8 mouse cellular contexts compared by ENCODE assay signal in genomic region chr5:112276267-112276873, GRCm38 (mm10). TPM values are rescaled to one million over a fixed set of nuclear protein-coding genes. Genes with fewer than 3 reads are reported as not detected.
DNase-seq lines count a peak whose midpoint lies in the region; ATAC-seq lines count a peak whose summit lies in the region.

TSS of gene Tpst2 (plus strand) at chr5:112276691.

- under 1% methylated on average over 61 of the region's 62 CpGs for WGBS in heart, embryonic 14.5 days
- under 1% methylated on average over 61 of the region's 62 CpGs for WGBS in liver, embryonic 13.5 days (ENCODE audit: insufficient replicate concordance)
- under 1% methylated on average over 61 of the region's 62 CpGs for WGBS in stomach, embryonic 16.5 days

- peak within 1 kb of the TSS; percentile 90 for H3K4me2 ChIP-seq in heart, embryonic 14.5 days (ENCODE audit: low read length)
- H3K4me2 ChIP-seq in liver, embryonic 13.5 days, result peak within 1 kb of the TSS; percentile 94
- H3K4me2 ChIP-seq in stomach, embryonic 16.5 days (ENCODE audit: low read depth, low read length), result peak within 1 kb of the TSS; percentile 89

- peak; percentile 71 for ATAC-seq in CD4-positive, CD25-positive, alpha-beta regulatory T cell, adult 4 months
- ATAC-seq in heart, embryonic 14.5 days (ENCODE audit: insufficient number of reproducible peaks, insufficient read depth, low FRiP score, low read depth), result peak; percentile 98
- peak; percentile 91 for ATAC-seq in liver, embryonic 13.5 days (ENCODE audit: low read depth)
- peak; percentile 96 for ATAC-seq in stomach, embryonic 16.5 days (ENCODE audit: insufficient read depth, low FRiP score)

- peak within 1 kb of the TSS; percentile 4 to 80; a peak in 3 of 4 replicates for H3K27ac ChIP-seq in heart, embryonic 14.5 days (replicated peaks in 1 of 2; ENCODE audit: control insufficient read depth in 1 of 2, insufficient read depth in 1 of 2, low read depth in 2 of 2, low read length in 2 of 2)
- peak within 1 kb of the TSS; percentile 85 for H3K27ac ChIP-seq in liver, embryonic 13.5 days
- peak within 1 kb of the TSS; percentile 67 for H3K27ac ChIP-seq in stomach, embryonic 16.5 days (ENCODE audit: low read length)

- no peaks in the 10 kb centered on the region for H3K36me3 ChIP-seq in heart, embryonic 14.5 days (ENCODE audit: control insufficient read depth, insufficient read depth, low read length)
- H3K36me3 ChIP-seq in liver, embryonic 13.5 days, result no peaks in the 10 kb centered on the region
- H3K36me3 ChIP-seq in stomach, embryonic 16.5 days (ENCODE audit: control insufficient read depth, insufficient read depth, low read length), result no peaks in the 10 kb centered on the region

- H3K27me3 ChIP-seq in heart, embryonic 14.5 days (ENCODE audit: control insufficient read depth, insufficient read depth, low read length), result 0 out of 2 replicates have a peak, but pooled peaks cover under 1% of the 10 kb centered on the region
- H3K27me3 ChIP-seq in liver, embryonic 13.5 days, result peaks cover 2% of the 10 kb centered on the region; the same call in 1 of the 2 replicates
- no peaks in the 10 kb centered on the region for H3K27me3 ChIP-seq in stomach, embryonic 16.5 days (ENCODE audit: control insufficient read depth, insufficient read depth, low read length)

- peaks cover 12 to 36% of the 10 kb centered on the region in 2 experiments for H3K4me1 ChIP-seq in heart, embryonic 14.5 days (ENCODE audit: control insufficient read depth in 2 of 2, insufficient read depth in 2 of 2, low read length in 2 of 2)
- H3K4me1 ChIP-seq in liver, embryonic 13.5 days (replicated peaks), result peaks cover 69% of the 10 kb centered on the region
- peaks cover 43% of the 10 kb centered on the region for H3K4me1 ChIP-seq in stomach, embryonic 16.5 days (ENCODE audit: control insufficient read depth, insufficient read depth, low read length)

- H3K9me3 ChIP-seq in heart, embryonic 14.5 days (ENCODE audit: control insufficient read depth, low read length), result no peaks in the 10 kb centered on the region
- no peaks in the 10 kb centered on the region for H3K9me3 ChIP-seq in liver, embryonic 13.5 days (replicated peaks)
- H3K9me3 ChIP-seq in stomach, embryonic 16.5 days (replicated peaks; ENCODE audit: control insufficient read depth, low read length), result no peaks in the 10 kb centered on the region

- H3K9ac ChIP-seq in heart, embryonic 14.5 days (ENCODE audit: low read length), result peak within 1 kb of the TSS; percentile 91
- peak within 1 kb of the TSS; percentile 86 for H3K9ac ChIP-seq in liver, embryonic 13.5 days
- H3K9ac ChIP-seq in stomach, embryonic 16.5 days (ENCODE audit: low read length), result peak within 1 kb of the TSS; percentile 87

- peak; percentile 97 for DNase-seq in c-Kit-negative CD71-positive TER-119-positive erythroid progenitor cells, embryonic 14.5 days (ENCODE audit: low read depth, low spot score)
- peak; percentile 99 for DNase-seq in fibroblast of lung, adult 2 months (ENCODE audit: low read depth)
- peak; percentile 100 for DNase-seq in kidney, postnatal 14 days
- DNase-seq in liver, embryonic 13.5 days, result peak; percentile 100
- DNase-seq in neural tube, embryonic 10.5 days (ENCODE audit: extremely low spot score, low spot score), result peak; percentile 99

- H3K4me3 ChIP-seq in heart, embryonic 14.5 days (ENCODE audit: control insufficient read depth in 1 of 2, insufficient read depth in 1 of 2, low read depth in 1 of 2, low read length in 2 of 2), result peak within 1 kb of the TSS; percentile 69 to 80
- H3K4me3 ChIP-seq in liver, embryonic 13.5 days (replicated peaks), result peak within 1 kb of the TSS; percentile 78
- H3K4me3 ChIP-seq in stomach, embryonic 16.5 days (replicated peaks; ENCODE audit: low read length), result peak within 1 kb of the TSS; percentile 84

RNA-seq across cellular contexts. Expression of gene Tpst2, which starts in this region (rescaled TPM):
- polyA plus RNA-seq in CD4-positive, CD25-positive, alpha-beta regulatory T cell, adult 4 months (2017; shearing (Covaris generic)), result 10 to 100 TPM; 58.0 to 61.9 TPM
- 39.0 and 45.9 TPM in 2 replicates for polyA plus RNA-seq in heart, embryonic 14.5 days (2014; fragmentation: Nextera tagmentation; extraction: Ambion mirVana)
- polyA plus RNA-seq in liver, embryonic 13.5 days (2015; fragmentation: Nextera tagmentation; extraction: Ambion mirVana), result 35.4 and 36.0 TPM in 2 replicates
- 40.0 and 43.0 TPM in 2 replicates for polyA plus RNA-seq in stomach, embryonic 16.5 days (2015; fragmentation: Nextera tagmentation; extraction: Ambion mirVana)

Comparison
In these comparisons a context has a peak if more than half of its experiments do, and no peak if none do; other contexts are left out.
1. Peak in every context shown above with its lines: DNase-seq, ATAC-seq, H3K4me3 ChIP-seq and H3K27ac ChIP-seq.